Mouse (Mus musculus) MEL (cell line): ENCODE measurements at regions not wholly inside any gene's neighbourhood (a gene's known extent, or its start where the extent isn't known, plus 50 kb on each side); places are given as distances from the start of the nearest gene placed in this dataset.

Experiments used
- BHLHE40 ChIP-seq: IDR thresholded peaks from 2 replicates; pipeline ENCODE4 v1.6.1; 2012; ENCODE audit warnings: low read depth, mild to moderate bottlenecking, inconsistent platforms, low read length, improper control_type of control experiment, borderline replicate concordance
- CTCF ChIP-seq, 3 experiments: IDR thresholded peaks in 2 of 3; conservative IDR thresholded peaks in 1 of 3; 2 replicates each; pipeline ENCODE4 v1.5.1; 2011 to 2012; ENCODE audit warnings: low read length in 3 of 3, low read depth in 2 of 3, mild to moderate bottlenecking in 2 of 3, improper control_type of control experiment in 1 of 3, inconsistent platforms in 1 of 3, mixed read lengths in 1 of 3, moderate library complexity in 1 of 3; ENCODE audit not compliant: control insufficient read depth in 1 of 3, insufficient read depth in 1 of 3, poor library complexity in 1 of 3, severe bottlenecking in 1 of 3
- ETS1 ChIP-seq: IDR thresholded peaks from 2 replicates; pipeline ENCODE4 v1.6.1; 2012; ENCODE audit warnings: low read depth, mild to moderate bottlenecking, inconsistent platforms, low read length, improper control_type of control experiment, moderate library complexity
- MAZ ChIP-seq: IDR thresholded peaks from 2 replicates; pipeline ENCODE4 v1.6.1; 2012; ENCODE audit warnings: low read depth, mild to moderate bottlenecking, inconsistent platforms, low read length, improper control_type of control experiment
- POLR2A ChIP-seq, 2 experiments: IDR thresholded peaks; 2 replicates each; pipeline ENCODE4 v1.6.1; 2011 to 2012; ENCODE audit warnings: low read length in 2 of 2, mild to moderate bottlenecking in 2 of 2, control low read depth in 1 of 2, improper control_type of control experiment in 1 of 2, low read depth in 1 of 2, moderate library complexity in 1 of 2; ENCODE audit not compliant: control insufficient read depth in 1 of 2, insufficient read depth in 1 of 2, poor library complexity in 1 of 2
- POLR2AphosphoS2 ChIP-seq: IDR thresholded peaks from 2 replicates; pipeline ENCODE4 v1.6.1; 2011; ENCODE audit warnings: low read length, improper control_type of control experiment
- RAD21 ChIP-seq: IDR thresholded peaks from 2 replicates; pipeline ENCODE4 v1.6.1; 2011; ENCODE audit warnings: mild to moderate bottlenecking, low read depth, low read length, improper control_type of control experiment
- RCOR1 ChIP-seq: IDR thresholded peaks from 2 replicates; pipeline ENCODE4 v1.6.1; 2012; ENCODE audit warnings: low read depth, mild to moderate bottlenecking, inconsistent platforms, low read length, improper control_type of control experiment
- SIN3A ChIP-seq: IDR thresholded peaks from 2 replicates; pipeline ENCODE4 v1.6.1; 2012; ENCODE audit warnings: low read length, improper control_type of control experiment, inconsistent platforms
- TAL1 ChIP-seq: IDR thresholded peaks from 2 replicates; pipeline ENCODE4 v1.6.1; 2012; ENCODE audit warnings: mild to moderate bottlenecking, inconsistent platforms, low read length, moderate library complexity, mixed read lengths
- USF1 ChIP-seq: IDR thresholded peaks from 2 replicates; pipeline ENCODE4 v1.6.1; 2014; ENCODE audit warnings: low read depth, mild to moderate bottlenecking, inconsistent platforms, low read length, improper control_type of control experiment, moderate library complexity
- ZNF384 ChIP-seq: IDR thresholded peaks from 2 replicates; pipeline ENCODE4 v1.6.1; 2012; ENCODE audit warnings: low read depth, mild to moderate bottlenecking, inconsistent platforms, low read length, improper control_type of control experiment

DNA sequence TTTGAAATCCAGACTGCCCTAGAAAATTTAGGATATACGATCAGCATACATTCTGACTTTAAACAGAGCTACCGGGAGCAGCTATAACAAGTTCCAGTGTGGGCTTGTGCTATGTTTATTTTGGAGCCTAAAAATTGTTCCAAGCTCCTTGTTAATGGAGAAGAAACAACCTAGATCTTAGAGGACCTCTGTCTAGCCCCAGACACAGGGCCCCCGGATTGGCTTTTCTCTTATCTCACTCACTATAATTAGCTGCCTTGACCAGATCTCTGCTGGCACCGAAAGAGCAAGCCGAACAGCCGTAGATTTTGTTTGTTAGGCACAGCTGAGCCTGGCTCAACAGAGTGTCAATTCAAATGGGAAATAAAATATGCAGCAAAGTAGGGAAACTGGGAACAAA, 50.1 kb upstream of the Herpud2 start:
- TF ChIP-seq POLR2A (IDR thresholded peaks at IDR 0.05; ENCODE audit: control insufficient read depth in 1 of 2, insufficient read depth in 1 of 2, low read depth in 1 of 2, low read length in 2 of 2, poor library complexity in 1 of 2) (no peak), BHLHE40 (no peak), TAL1 (no peak), SIN3A (no peak), RCOR1 (no peak), POLR2AphosphoS2 (no peak), CTCF (IDR thresholded peaks at IDR 0.05 in 2 of 3, conservative IDR thresholded peaks at IDR 0.05 in 1 of 3; ENCODE audit: control insufficient read depth in 1 of 3, insufficient read depth in 1 of 3, low read depth in 2 of 3, low read length in 3 of 3, poor library complexity in 1 of 3, severe bottlenecking in 1 of 3) (no peak), RAD21 (no peak), MAZ (no peak), ETS1 (peak; percentile 13; the same call in 1 of the 2 replicates), ZNF384 (no peak), USF1 (no peak)
